Mouse (Mus musculus) liver, embryonic 15.5 days (tissue): ENCODE measurements around the gene Narfl. TPM values are rescaled to one million over a fixed set of nuclear protein-coding genes. Genes with fewer than 3 reads are reported as not detected.

Experiments used
- ATAC-seq: fragments of 200-750 bp; cut with Nextera tagmentation; 2 replicates; pipeline ENCODE4 v1.8.0; 2017; ENCODE audit warnings: moderate number of reproducible peaks, mild to moderate bottlenecking, moderate library complexity; ENCODE audit not compliant: insufficient read depth
- H3K27ac ChIP-seq: fragments of 300-500 bp; sonication (generic); replicated peaks from 2 replicates; pipeline ENCODE4 v1.5.1; 2015; ENCODE audit warnings: mild to moderate bottlenecking, inconsistent platforms
- H3K27me3 ChIP-seq: fragments of 300-500 bp; sonication (generic); 2 replicates; pipeline ENCODE4 v1.6.1; 2015; ENCODE audit warnings: mild to moderate bottlenecking, inconsistent platforms
- H3K36me3 ChIP-seq: fragments of 300-500 bp; sonication (generic); replicated peaks from 2 replicates; pipeline ENCODE4 v1.6.1; 2015; ENCODE audit warnings: moderate library complexity, mild to moderate bottlenecking, inconsistent platforms
- H3K4me1 ChIP-seq: fragments of 300-500 bp; sonication (generic); replicated peaks from 2 replicates; pipeline ENCODE4 v1.6.1; 2015; ENCODE audit warnings: inconsistent platforms
- H3K4me2 ChIP-seq: fragments of 300-500 bp; sonication (generic); 2 replicates; pipeline ENCODE4 v1.6.1; 2015; ENCODE audit warnings: moderate library complexity, mild to moderate bottlenecking, inconsistent platforms
- H3K4me3 ChIP-seq: fragments of 300-500 bp; sonication (generic); replicated peaks from 2 replicates; pipeline ENCODE4 v1.5.1; 2015; ENCODE audit warnings: mild to moderate bottlenecking, inconsistent platforms
- H3K9ac ChIP-seq: fragments of 300-500 bp; sonication (generic); 2 replicates; pipeline ENCODE4 v1.6.1; 2015; ENCODE audit warnings: moderate library complexity, mild to moderate bottlenecking, inconsistent platforms
- H3K9me3 ChIP-seq: fragments of 300-500 bp; sonication (generic); replicated peaks from 2 replicates; pipeline ENCODE4 v1.6.1; 2016; ENCODE audit warnings: inconsistent platforms
- WGBS: fragments of 180-500 bp; shearing (Covaris S2); methylation state at CpG from one replicate; pipeline ENCODE4 v1.1.7; 2015; ENCODE audit warnings: mixed read lengths; ENCODE audit not compliant: insufficient replicate concordance; 5-methylcytosine and 5-hydroxymethylcytosine counted together
- polyA plus RNA-seq: library from polyadenylated mRNA; unstranded; fragments of >200 nt; fragmentation: Nextera tagmentation; extraction: Ambion mirVana; gene quantifications from 2 replicates; pipeline ENCODE4 v1.2.1, GENCODE M21; 2015

Gene Narfl
- polyA plus RNA-seq, 1 experiment from 2014 or later = 13.2 TPM

- no peak for ATAC-seq
- Histone ChIP-seq H3K4me3 (peak overlapping the region; percentile 84), H3K4me1 (peaks cover 49% of the 10 kb centered on the region), H3K36me3 (peaks cover 13% of the 10 kb centered on the region), H3K9me3 (no peaks in the 10 kb centered on the region), H3K27me3 (no peaks in the 10 kb centered on the region), H3K9ac (peak overlapping the region; percentile 68), H3K4me2 (peak overlapping the region; percentile 95), H3K27ac (peak overlapping the region; percentile 89)
- WGBS = 33% methylated on average over 19 of the region's 19 CpGs
Measured at GRCm38 (mm10) chr17:25791320-25791842, 17.8 kb downstream of the Narfl start.

GRCm38 (mm10) chr17:25791843-25792527, 18.4 kb downstream of the Narfl start:
- peak overlapping the region; percentile 89 for H3K27ac ChIP-seq
- peaks cover 55% of the 10 kb centered on the region for H3K4me1 ChIP-seq
- no peaks in the 10 kb centered on the region for H3K9me3 ChIP-seq
- H3K4me2 ChIP-seq = peak overlapping the region; percentile 95
- H3K9ac ChIP-seq = peak overlapping the region; percentile 68
- peak overlapping the region; percentile 84 for H3K4me3 ChIP-seq
- no peaks in the 10 kb centered on the region for H3K27me3 ChIP-seq
- ATAC-seq = peak; percentile 71
- WGBS = under 1% methylated on average over 45 of the region's 45 CpGs
- peaks cover 13% of the 10 kb centered on the region for H3K36me3 ChIP-seq

GRCm38 (mm10) chr17:25792615-25793014, 19.0 kb downstream of the Narfl start, which contains the start of gene Fam173a:
Gene Fam173a (minus strand): TSS chr17:25792901.
- peak; percentile 53 for ATAC-seq
- H3K36me3 ChIP-seq = peaks cover 13% of the 10 kb centered on the region
- H3K4me1 ChIP-seq = peaks cover 61% of the 10 kb centered on the region
- H3K27me3 ChIP-seq = no peaks in the 10 kb centered on the region
- H3K9me3 ChIP-seq = no peaks in the 10 kb centered on the region
- H3K27ac ChIP-seq = peak within 1 kb of the TSS; percentile 89
- peak within 1 kb of the TSS; percentile 68 for H3K9ac ChIP-seq
- under 1% methylated on average over 14 of the region's 14 CpGs for WGBS
- peak within 1 kb of the TSS; percentile 84 for H3K4me3 ChIP-seq
- peak within 1 kb of the TSS; percentile 95 for H3K4me2 ChIP-seq

- H3K27me3 ChIP-seq = no peaks in the 10 kb centered on the region
- WGBS = 77% methylated on average over 13 of the region's 13 CpGs
- no peak for ATAC-seq
- H3K9me3 ChIP-seq = no peaks in the 10 kb centered on the region
- H3K27ac ChIP-seq = no peak overlapping the region
- H3K4me1 ChIP-seq = peaks cover 62% of the 10 kb centered on the region
- peaks cover 8% of the 10 kb centered on the region; the same call in 1 of the 2 replicates for H3K36me3 ChIP-seq
- H3K9ac ChIP-seq = no peak overlapping the region
- no peak overlapping the region for H3K4me2 ChIP-seq
- no peak overlapping the region for H3K4me3 ChIP-seq
Measured at GRCm38 (mm10) chr17:25794197-25794596, 20.6 kb downstream of the Narfl start.

- Histone ChIP-seq H3K27me3 (no peaks in the 10 kb centered on the region), H3K36me3 (no peaks in the 10 kb centered on the region; the same call in 1 of the 2 replicates), H3K9ac (no peak overlapping the region), H3K4me3 (no peak overlapping the region), H3K27ac (no peak overlapping the region), H3K4me1 (peaks cover 62% of the 10 kb centered on the region), H3K4me2 (peak overlapping the region; percentile 96; the same call in 1 of the 2 replicates), H3K9me3 (no peaks in the 10 kb centered on the region)
- 82% methylated on average over 17 of the region's 17 CpGs for WGBS
- ATAC-seq = no peak
Measured at GRCm38 (mm10) chr17:25794998-25795397, 21.4 kb downstream of the Narfl start.

GRCm38 (mm10) chr17:25795609-25796092, 22.1 kb downstream of the Narfl start, which contains the start of gene AC134908.4:
Gene AC134908.4 (minus strand): TSS chr17:25795659.
- Histone ChIP-seq H3K27me3 (no peaks in the 10 kb centered on the region), H3K9ac (peak within 1 kb of the TSS; percentile 70), H3K27ac (0 out of 2 replicates have a peak within 1 kb of the TSS, but pooled peaks have one; percentile 33), H3K36me3 (no peaks in the 10 kb centered on the region), H3K9me3 (no peaks in the 10 kb centered on the region), H3K4me2 (peak within 1 kb of the TSS; percentile 96), H3K4me3 (peak within 1 kb of the TSS; percentile 88), H3K4me1 (peaks cover 58% of the 10 kb centered on the region)
- 41% methylated on average over 6 of the region's 6 CpGs for WGBS
- no peak for ATAC-seq

- ATAC-seq = 0 out of 2 replicates have a peak, but pooled peaks have one; percentile 6
- Histone ChIP-seq H3K27ac (0 out of 2 replicates have a peak overlapping the region, but pooled peaks have one; percentile 33), H3K27me3 (peaks cover 3% of the 10 kb centered on the region; the same call in 1 of the 2 replicates), H3K9me3 (no peaks in the 10 kb centered on the region), H3K9ac (peak overlapping the region; percentile 70), H3K4me1 (peaks cover 52% of the 10 kb centered on the region), H3K36me3 (no peaks in the 10 kb centered on the region), H3K4me2 (peak overlapping the region; percentile 96), H3K4me3 (peak overlapping the region; percentile 88)
- WGBS = under 1% methylated on average over 37 of the region's 37 CpGs
Measured at GRCm38 (mm10) chr17:25796211-25796771, 22.7 kb downstream of the Narfl start.

GRCm38 (mm10) chr17:25796951-25797369, 23.4 kb downstream of the Narfl start, which contains the start of gene Metrn:
Gene Metrn (minus strand): TSS chr17:25797136.
- H3K36me3 ChIP-seq = no peaks in the 10 kb centered on the region
- peak within 1 kb of the TSS; percentile 88 for H3K4me3 ChIP-seq
- H3K27ac ChIP-seq = peak within 1 kb of the TSS; percentile 33; the same call in 1 of the 2 replicates
- under 1% methylated on average over 35 of the region's 35 CpGs for WGBS
- H3K4me1 ChIP-seq = peaks cover 45% of the 10 kb centered on the region
- peak within 1 kb of the TSS; percentile 96 for H3K4me2 ChIP-seq
- no peaks in the 10 kb centered on the region for H3K9me3 ChIP-seq
- peak within 1 kb of the TSS; percentile 70 for H3K9ac ChIP-seq
- ATAC-seq = peak; percentile 76
- H3K27me3 ChIP-seq = peaks cover 9% of the 10 kb centered on the region

GRCm38 (mm10) chr17:25801029-25801428, 27.5 kb downstream of the Narfl start:
- WGBS = 5% methylated on average over 6 of the region's 6 CpGs

GRCm38 (mm10) chr17:25802825-25803517, 29.4 kb downstream of the Narfl start:
- Histone ChIP-seq H3K27ac (no peak overlapping the region), H3K4me1 (no peaks in the 10 kb centered on the region), H3K4me2 (no peak overlapping the region), H3K27me3 (peaks cover 61% of the 10 kb centered on the region), H3K9ac (no peak overlapping the region), H3K9me3 (no peaks in the 10 kb centered on the region), H3K4me3 (no peak overlapping the region), H3K36me3 (no peaks in the 10 kb centered on the region)
- ATAC-seq = no peak
- 7% methylated on average over 10 of the region's 10 CpGs for WGBS

More at GRCm38 (mm10) chr17:25801029-25801428, 27.5 kb downstream of the Narfl start:
- no peak for ATAC-seq
- Histone ChIP-seq H3K9me3 (no peaks in the 10 kb centered on the region), H3K4me1 (peaks cover 17% of the 10 kb centered on the region), H3K4me2 (no peak overlapping the region), H3K36me3 (no peaks in the 10 kb centered on the region), H3K27me3 (peaks cover 42% of the 10 kb centered on the region), H3K4me3 (no peak overlapping the region), H3K9ac (no peak overlapping the region), H3K27ac (no peak overlapping the region)
